Mouse (Mus musculus) liver, adult 2 months (tissue): ENCODE results near the gene Ahdc1.

Experiments
- CTCF ChIP-seq: fragments of 200-500 bp; IDR thresholded peaks from 2 replicates; pipeline ENCODE4 v1.5.1; 2011; ENCODE audit warnings: low read depth, low read length, control low read depth
- POLR2A ChIP-seq: fragments of 200-500 bp; IDR thresholded peaks from 2 replicates; pipeline ENCODE4 v1.6.1; 2011; ENCODE audit warnings: low read length, control low read depth; ENCODE audit not compliant: insufficient read depth; ENCODE audit errors: extremely low read depth

GRCm38 (mm10) chr4:133106691-133107090, 95.6 kb downstream of the Ahdc1 start:
- TF ChIP-seq CTCF (no peak), POLR2A (no peak)
